Mouse (Mus musculus): ENCODE data around the gene Lgals9. TPM values are rescaled to one million over a fixed set of nuclear protein-coding genes. Genes with fewer than 3 reads are reported as not detected.
"Not testable (repeated sequence)": the region's sequence is repeated elsewhere in the genome, so short reads cannot be mapped to it uniquely, and the experiment has no call there.

Lgals9 gene
- polyA plus RNA-seq, 1 experiment = 55.8 TPM

DNA sequence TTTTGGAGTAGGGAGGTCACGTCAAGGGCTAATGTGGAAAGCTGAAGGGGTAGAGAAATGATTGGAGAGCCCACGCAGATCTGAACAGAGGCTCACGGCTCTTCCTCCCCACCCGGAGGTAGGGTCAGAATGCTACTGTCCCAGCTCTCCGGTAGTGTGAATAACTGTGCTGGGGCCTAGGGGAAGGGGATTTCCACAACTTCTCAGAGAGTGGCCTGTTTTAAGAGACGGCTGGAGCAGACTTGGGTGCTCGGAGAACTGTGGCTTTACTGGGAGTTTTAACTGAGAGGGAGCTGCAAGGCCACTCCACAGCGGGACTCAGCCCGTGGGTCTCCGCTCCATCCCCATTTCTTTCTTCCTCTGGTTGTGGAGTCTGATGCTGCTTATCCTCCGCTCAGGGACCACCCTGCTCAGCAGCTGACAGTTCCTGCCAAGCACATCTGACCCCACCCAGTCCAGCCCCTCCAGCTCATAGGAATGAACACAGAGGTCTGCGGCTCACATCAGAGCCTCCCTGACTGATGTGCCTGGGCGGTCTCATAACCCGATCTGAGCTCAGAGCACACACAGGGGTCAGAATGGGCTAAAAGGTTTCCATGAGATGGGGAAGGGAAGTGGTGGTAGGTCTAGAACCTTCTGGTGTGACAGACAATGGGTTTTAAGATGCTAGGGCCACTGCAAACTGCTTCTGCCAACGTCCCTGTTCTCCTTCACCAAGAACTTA, 30.0 kb upstream of the Lgals9 start:
- Histone ChIP-seq H3K27ac (replicated peaks; ENCODE audit: low read depth, low read length) (peak overlapping the region; percentile 38; the same call in 1 of the 2 replicates), H3K4me1 (ENCODE audit: control insufficient read depth, insufficient read depth, insufficient read length, low read length) (peaks cover 7% of the 10 kb centered on the region), H3K4me3 (ENCODE audit: insufficient read depth, low read depth, low read length) (no peak overlapping the region)

GRCm38 (mm10) chr11:79013806-79014205, 29.1 kb upstream of the Lgals9 start:
- Histone ChIP-seq H3K27ac (replicated peaks; ENCODE audit: low read depth, low read length) (peak overlapping the region; percentile 38), H3K4me1 (ENCODE audit: control insufficient read depth, insufficient read depth, insufficient read length, low read length) (peaks cover 7% of the 10 kb centered on the region), H3K4me3 (ENCODE audit: insufficient read depth, low read depth, low read length) (no peak overlapping the region)

DNA sequence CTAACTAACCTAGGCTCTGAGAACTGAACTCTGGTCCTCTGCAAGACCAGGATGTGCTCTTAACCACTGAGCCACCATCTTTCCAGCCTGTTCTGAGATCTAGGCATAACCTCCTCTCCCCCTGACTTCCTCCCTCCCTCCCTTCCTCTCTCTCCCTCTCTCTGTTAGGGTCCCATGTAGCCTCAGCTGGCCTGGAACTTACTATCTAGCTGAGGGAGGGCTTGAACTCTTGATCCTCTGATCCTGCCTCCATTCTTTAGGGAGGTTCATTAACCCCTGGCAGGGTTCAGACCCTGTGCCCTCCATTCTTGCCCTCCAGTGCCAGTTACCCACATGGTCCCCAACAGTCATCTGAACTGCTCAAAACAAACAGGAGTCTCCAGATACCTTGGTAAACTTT, 28.3 kb upstream of the Lgals9 start:
- Histone ChIP-seq H3K4me3 (ENCODE audit: insufficient read depth, low read depth, low read length) (no peak overlapping the region), H3K27ac (replicated peaks; ENCODE audit: low read depth, low read length) (no peak overlapping the region), H3K4me1 (ENCODE audit: control insufficient read depth, insufficient read depth, insufficient read length, low read length) (peaks cover 7% of the 10 kb centered on the region)

GRCm38 (mm10) chr11:79012529-79012928, 27.8 kb upstream of the Lgals9 start:
- Histone ChIP-seq H3K4me1 (ENCODE audit: control insufficient read depth, insufficient read depth, insufficient read length, low read length) (peaks cover 7% of the 10 kb centered on the region), H3K27ac (replicated peaks; ENCODE audit: low read depth, low read length) (no peak overlapping the region), H3K4me3 (ENCODE audit: insufficient read depth, low read depth, low read length) (no peak overlapping the region)

GRCm38 (mm10) chr11:79008891-79009290, 24.1 kb upstream of the Lgals9 start:
- H3K27ac ChIP-seq (replicated peaks; ENCODE audit: low read depth, low read length) = no peak overlapping the region
- no peak overlapping the region for H3K4me3 ChIP-seq (ENCODE audit: insufficient read depth, low read depth, low read length)
- peaks cover 7% of the 10 kb centered on the region; the same call in 1 of the 2 replicates for H3K4me1 ChIP-seq (ENCODE audit: control insufficient read depth, insufficient read depth, insufficient read length, low read length)

GRCm38 (mm10) chr11:79008007-79008775, 23.4 kb upstream of the Lgals9 start:
- Histone ChIP-seq H3K27ac (replicated peaks; ENCODE audit: low read depth, low read length) (no peak overlapping the region), H3K4me3 (ENCODE audit: insufficient read depth, low read depth, low read length) (no peak overlapping the region), H3K4me1 (ENCODE audit: control insufficient read depth, insufficient read depth, insufficient read length, low read length) (peaks cover 9% of the 10 kb centered on the region)

GRCm38 (mm10) chr11:79007356-79007755, 22.6 kb upstream of the Lgals9 start:
- H3K27ac ChIP-seq (replicated peaks; ENCODE audit: low read depth, low read length); H3K4me3 ChIP-seq (ENCODE audit: insufficient read depth, low read depth, low read length): not testable (repeated sequence)
- peaks cover 13% of the 10 kb centered on the region for H3K4me1 ChIP-seq (ENCODE audit: control insufficient read depth, insufficient read depth, insufficient read length, low read length)

DNA sequence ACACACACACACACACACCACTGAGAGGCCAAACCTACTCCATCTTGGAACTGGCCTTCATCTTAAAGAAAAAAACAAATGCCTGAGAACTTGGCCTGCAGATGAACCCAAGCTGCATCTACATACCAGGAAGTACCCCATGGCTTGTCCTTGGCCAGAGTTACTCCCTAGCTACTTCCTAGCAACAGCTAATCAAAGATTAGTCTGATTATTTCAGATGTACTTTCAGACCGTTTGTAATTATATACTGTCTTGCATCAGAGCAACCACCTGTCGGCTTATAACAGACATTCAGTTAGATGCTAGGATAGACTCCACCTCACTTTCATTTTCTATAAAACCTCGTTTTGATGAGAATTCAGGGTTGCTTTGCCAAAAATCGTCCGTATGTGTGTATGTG, 21.7 kb upstream of the Lgals9 start:
- no peak overlapping the region for H3K27ac ChIP-seq (replicated peaks; ENCODE audit: low read depth, low read length)
- no peak overlapping the region for H3K4me3 ChIP-seq (ENCODE audit: insufficient read depth, low read depth, low read length)
- H3K4me1 ChIP-seq (ENCODE audit: control insufficient read depth, insufficient read depth, insufficient read length, low read length) = peaks cover 13% of the 10 kb centered on the region

- Histone ChIP-seq H3K27ac (replicated peaks; ENCODE audit: low read depth, low read length) (no peak overlapping the region), H3K4me3 (ENCODE audit: insufficient read depth, low read depth, low read length) (no peak overlapping the region), H3K4me1 (ENCODE audit: control insufficient read depth, insufficient read depth, insufficient read length, low read length) (peaks cover 13% of the 10 kb centered on the region)
Observed at GRCm38 (mm10) chr11:79005578-79006394, 21.0 kb upstream of the Lgals9 start.

DNA sequence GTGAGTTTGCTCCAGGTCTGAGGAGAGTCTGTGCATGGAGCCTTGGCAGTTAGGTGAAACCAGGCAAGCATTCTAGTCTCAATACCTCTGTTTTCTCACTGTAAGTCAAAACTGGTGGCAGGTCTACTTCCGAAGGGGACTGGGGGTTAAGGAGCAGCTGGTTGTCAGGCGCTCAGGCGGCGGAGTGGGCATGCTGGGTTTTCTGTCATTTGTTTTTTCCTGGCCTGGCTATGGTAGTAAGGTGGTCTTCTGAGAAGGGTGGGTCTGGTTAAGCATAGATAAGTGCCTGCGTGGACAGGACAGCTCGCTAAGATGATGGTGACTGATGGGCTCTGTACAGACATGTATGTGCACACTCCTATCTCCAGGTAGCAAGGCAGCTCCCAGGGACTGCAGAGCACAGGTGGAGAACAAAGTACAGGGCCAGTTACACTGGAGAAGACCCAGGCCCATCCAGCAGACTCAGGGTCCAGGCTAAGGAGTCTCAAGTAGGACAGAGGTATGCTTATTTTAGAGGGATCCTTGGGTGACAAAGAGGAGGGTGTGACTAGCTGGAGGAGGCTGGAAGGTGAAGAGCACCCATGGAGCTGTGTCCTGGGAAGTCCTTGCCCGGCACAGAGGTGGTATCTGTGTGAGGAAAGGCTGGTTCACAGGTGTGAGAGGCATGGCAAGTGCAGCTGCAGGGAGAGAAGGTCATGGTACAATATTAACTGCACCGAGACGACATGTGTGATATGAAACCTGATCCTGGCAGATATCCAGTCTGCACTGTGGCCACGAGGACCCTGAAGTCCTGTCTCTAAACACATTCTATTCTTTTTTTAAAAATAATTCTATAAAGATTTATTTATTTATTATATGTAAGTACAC, 19.3 kb upstream of the Lgals9 start:
- peaks cover 13% of the 10 kb centered on the region for H3K4me1 ChIP-seq (ENCODE audit: control insufficient read depth, insufficient read depth, insufficient read length, low read length)
- peak overlapping the region; percentile 83; the same call in 1 of the 2 replicates for H3K27ac ChIP-seq (replicated peaks; ENCODE audit: low read depth, low read length)
- H3K4me3 ChIP-seq (ENCODE audit: insufficient read depth, low read depth, low read length) = no peak overlapping the region

GRCm38 (mm10) chr11:79003053-79003768, 18.5 kb upstream of the Lgals9 start:
- peaks cover 13% of the 10 kb centered on the region for H3K4me1 ChIP-seq (ENCODE audit: control insufficient read depth, insufficient read depth, insufficient read length, low read length)
- H3K27ac ChIP-seq (replicated peaks; ENCODE audit: low read depth, low read length) = peak overlapping the region; percentile 83
- H3K4me3 ChIP-seq (ENCODE audit: insufficient read depth, low read depth, low read length) = no peak overlapping the region

DNA sequence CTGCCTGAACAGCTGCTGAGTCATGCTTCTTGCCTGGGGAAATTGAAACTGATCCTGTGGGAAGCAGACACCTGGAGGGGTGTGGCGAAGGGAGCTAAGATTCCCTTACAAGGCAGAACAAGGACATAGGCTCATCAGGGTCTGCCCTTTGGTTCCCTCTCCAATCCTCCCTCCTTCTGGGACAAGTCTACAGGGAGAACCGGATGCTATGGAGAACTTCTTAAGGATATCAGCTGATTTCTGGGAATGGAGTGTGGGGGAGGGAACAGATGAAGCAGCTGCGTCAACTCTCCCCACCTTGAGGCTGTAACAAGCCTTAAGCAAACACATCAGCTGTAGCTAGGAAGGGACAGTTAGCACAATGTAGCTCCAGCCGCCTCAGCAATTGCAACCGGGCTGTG, 17.8 kb upstream of the Lgals9 start:
- H3K4me1 ChIP-seq (ENCODE audit: control insufficient read depth, insufficient read depth, insufficient read length, low read length) = peaks cover 13% of the 10 kb centered on the region
- no peak overlapping the region for H3K4me3 ChIP-seq (ENCODE audit: insufficient read depth, low read depth, low read length)
- peak overlapping the region; percentile 82 for H3K27ac ChIP-seq (replicated peaks; ENCODE audit: low read depth, low read length)

DNA sequence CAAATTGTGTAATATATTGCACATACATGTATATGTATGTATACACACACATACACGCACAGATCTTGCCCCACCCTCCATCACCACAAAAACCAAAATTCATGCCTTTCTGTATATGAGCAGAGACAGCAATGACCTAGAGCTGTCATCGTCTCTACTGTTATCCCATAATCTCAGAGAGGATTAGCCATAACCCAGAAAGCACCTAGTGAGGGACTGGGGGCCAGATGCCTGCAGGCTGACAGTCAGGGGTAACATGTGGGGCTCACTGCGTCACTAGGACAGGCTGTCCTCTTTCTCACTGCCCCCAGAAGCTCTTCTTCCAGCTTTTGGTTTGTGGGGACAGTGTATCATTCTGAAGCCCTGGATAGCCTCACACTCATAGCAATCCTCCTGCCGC, 17.1 kb upstream of the Lgals9 start:
- Histone ChIP-seq H3K27ac (replicated peaks; ENCODE audit: low read depth, low read length) (peak overlapping the region; percentile 82), H3K4me3 (ENCODE audit: insufficient read depth, low read depth, low read length) (no peak overlapping the region), H3K4me1 (ENCODE audit: control insufficient read depth, insufficient read depth, insufficient read length, low read length) (peaks cover 13% of the 10 kb centered on the region)

GRCm38 (mm10) chr11:78999118-78999517, 14.4 kb upstream of the Lgals9 start:
- H3K4me1 ChIP-seq (ENCODE audit: control insufficient read depth, insufficient read depth, insufficient read length, low read length) = peaks cover 12% of the 10 kb centered on the region
- H3K27ac ChIP-seq (replicated peaks; ENCODE audit: low read depth, low read length) = no peak overlapping the region
- H3K4me3 ChIP-seq (ENCODE audit: insufficient read depth, low read depth, low read length) = no peak overlapping the region
